Mouse (Mus musculus) fat pad, adult 2 months (tissue): ENCODE data around the gene AF366264.
"Not testable (repeated sequence)": the region's sequence is repeated elsewhere in the genome, so short reads cannot be mapped to it uniquely, and the experiment has no call there.

Source experiments
- DNase-seq: peaks from one replicate; pipeline ENCODE4 v3.0.0-alpha.2; 2011; ENCODE audit warnings: low read depth, low spot score; ENCODE audit errors: extremely low read depth

The AF366264 gene

DNA sequence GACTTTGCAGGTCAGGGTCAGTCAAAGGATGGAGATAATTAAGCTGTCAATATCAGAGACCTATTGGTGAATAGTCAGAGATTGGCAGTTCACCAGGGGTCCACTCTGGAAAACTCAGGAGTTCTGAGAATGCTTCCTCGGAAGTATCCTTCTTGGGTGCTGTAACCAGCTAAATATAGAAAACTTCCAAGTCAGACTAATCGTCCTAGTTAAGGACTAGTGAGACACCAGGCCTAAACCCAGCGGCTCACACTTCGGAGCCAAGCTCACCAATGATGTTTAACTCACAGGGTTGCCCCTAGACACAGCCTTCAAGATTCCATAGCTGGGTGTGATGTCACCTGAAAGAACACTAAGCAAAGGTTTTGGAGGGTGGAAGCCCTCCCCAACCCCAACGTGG is at the start of gene AF366264:
Gene AF366264, minus strand, starts transcription at position 101 of the 400 bp plus-strand sequence.
- DNase-seq = not testable (repeated sequence)

DNA sequence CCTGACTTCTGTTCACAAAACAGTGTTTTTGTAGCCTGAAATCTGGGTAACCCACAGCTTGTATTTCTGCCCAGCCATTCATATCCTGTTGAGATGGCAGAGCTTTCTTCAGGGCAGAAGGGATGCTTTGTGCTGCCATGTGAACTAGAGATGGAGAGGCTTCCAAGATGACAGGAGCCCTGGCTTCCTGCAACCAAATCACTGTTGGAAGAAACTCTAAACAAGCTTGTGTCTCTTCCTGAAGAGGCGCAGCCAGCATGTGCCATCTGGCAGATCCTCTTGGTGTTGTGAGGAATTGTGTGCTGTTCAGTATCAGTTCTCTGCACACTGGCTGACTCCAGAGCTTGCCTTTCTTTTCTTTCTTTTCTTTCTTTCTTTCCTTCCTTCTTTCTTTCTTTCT is 5.1 kb upstream of the AF366264 start:
- not testable (repeated sequence) for DNase-seq

DNA sequence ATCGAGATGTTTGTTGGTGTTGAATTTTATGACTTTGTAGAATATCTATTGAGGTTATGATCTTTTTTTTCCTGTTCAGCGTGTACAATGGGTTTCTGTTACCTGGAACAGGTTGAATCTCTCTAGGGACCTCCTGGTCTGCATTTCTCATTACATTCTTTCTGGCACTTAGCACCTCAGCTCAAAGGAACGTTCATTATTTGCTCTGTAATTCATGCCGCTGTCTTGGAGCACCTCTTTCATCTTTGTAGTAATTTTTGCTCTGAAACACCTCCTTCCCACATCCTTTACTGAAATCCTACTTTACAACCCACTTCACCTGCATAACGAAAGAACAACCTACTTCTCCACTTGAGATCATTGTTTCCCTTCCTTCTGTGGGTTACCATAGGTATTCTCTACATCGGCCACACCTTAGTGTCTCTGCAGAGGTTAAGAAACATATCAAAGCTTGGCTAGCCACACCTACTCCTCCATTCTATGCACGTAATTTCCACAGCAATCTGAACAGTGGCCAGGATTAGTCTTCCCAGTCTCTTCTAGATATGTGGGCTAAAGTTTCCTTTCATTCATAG is 9.5 kb downstream of the AF366264 start:
- no peak for DNase-seq

DNA sequence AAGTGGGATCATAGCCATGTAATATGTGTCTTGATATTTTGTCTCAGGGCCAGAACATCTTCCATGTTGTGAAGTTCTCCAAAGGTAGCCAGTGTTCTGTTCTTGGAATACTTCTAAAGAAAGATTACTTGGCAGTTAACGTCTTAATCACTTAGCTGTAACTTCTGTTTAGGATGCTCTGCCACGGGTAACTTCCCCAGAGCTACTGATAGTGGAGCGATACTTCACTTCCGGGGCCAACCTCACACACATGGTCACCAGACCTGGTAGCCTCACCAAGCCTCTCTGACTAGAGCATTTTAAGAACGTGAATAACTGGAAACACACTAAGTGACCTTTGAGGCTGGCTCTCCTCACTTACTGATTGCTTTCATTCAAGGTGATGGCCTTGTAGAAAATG is 38.6 kb downstream of the AF366264 start:
- DNase-seq = no peak

DNA sequence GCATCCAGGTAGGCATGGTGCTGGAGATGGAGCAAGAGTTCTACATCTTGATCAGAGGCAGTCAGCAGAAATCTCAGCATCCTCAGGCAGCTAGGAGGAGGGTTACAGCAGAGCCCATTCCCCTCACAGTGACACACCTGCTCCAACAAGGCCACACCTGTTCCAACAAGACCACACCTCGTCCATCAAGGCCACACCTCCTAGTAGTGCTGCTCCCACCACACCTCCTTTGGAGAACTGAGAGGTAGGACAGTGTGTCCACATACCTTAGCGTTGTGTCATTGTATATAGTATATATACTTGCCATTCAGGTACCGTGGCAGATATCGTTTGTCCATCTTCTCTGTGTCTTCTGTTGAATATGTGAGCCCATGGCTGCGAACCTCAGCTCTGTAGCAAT is 40.5 kb downstream of the AF366264 start:
- DNase-seq = no peak

DNA sequence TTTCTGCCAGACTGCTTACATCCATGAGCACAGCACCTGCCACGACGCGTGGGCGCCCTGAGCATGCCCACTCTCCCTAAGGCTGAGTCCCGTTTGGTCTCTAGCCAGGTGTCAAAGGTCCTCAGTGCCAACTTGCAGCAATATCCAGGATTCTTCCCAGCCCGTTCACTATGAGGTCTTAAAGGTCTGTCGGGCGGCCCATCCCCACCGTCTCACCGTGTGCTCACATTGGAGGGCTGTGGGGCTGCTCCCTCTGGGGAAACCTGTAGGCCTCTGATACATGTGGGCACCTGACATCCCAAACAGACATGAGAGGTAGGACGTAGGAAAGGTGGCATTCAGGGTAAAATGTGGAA is 44.5 kb downstream of the AF366264 start:
- DNase-seq = no peak

DNA sequence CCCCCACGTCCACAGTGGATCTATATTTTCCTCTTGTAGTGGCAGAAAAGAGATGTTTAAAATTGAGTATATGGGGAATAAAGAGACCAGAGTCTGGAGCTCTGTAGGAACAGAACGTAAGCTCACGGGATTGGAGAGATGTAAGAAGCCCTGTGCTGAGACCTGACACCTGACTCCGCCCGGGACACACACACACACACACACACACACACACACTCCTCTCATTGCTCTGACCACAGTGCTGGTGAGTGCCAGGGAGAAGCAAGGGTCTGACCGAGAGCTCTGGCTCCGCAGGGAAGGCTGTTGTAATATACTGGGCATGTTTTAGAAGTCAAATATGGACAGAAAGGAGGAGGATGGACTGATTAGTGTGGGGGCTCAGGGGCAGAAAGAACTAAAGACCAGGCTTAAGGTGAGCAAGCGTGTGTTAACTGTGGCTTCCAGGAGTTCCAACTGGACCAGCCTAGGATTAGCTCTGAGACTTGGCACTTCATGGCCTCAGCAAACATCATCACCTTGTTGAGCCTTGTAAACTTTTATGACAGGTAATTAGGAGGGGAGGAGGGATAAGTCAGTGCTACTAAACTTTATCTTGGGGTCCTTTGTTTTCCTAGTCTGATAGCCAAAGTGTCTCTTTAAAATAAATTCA is 45.0 kb downstream of the AF366264 start:
- DNase-seq = no peak

DNA sequence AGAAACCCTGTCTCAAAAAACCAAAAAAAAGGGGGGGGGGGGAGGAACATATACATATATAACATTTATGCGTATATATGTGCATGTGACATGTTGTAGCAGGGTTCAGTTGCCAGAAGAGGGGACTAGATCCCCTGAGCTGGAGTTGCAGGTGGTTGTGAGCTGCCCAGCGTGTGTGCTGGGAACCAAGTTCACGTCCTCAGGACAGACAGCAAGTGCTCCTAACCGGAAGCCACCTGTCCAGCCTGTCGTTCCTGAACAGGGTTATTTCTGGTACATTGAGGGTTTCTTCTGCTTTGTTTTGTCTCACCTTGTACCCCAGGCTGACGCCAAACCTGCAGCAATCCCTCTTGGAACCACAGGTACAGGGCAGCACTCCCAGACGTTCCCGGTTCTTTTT is 48.6 kb downstream of the AF366264 start:
- DNase-seq = no peak

DNA sequence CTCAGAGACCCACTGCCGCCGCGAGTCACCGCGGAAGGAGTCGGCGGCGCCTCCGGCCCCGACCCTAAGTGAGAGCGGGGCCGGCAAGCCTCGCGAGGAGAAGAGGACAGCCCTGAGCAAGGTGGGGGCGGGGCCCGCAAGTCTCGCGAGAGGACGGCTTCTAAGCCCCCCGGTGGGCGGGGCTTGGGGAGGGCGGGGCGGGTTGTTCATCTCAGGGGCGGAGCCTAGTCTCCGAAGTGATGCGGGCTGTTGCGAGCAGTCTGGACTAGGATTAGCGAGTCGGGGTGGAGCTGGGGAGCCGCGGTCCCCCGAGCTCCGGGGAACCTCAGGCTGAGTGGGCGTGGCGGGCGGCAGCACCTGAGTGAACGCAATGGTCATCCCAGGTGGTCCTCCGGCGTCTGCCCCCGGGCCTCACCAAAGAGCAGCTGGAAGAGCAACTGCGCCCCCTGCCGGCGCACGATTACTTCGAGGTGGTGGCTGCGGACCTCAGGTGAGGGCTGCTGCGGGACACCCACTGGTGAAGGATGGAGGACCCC is 52.4 kb downstream of the AF366264 start:
- no peak for DNase-seq

DNA sequence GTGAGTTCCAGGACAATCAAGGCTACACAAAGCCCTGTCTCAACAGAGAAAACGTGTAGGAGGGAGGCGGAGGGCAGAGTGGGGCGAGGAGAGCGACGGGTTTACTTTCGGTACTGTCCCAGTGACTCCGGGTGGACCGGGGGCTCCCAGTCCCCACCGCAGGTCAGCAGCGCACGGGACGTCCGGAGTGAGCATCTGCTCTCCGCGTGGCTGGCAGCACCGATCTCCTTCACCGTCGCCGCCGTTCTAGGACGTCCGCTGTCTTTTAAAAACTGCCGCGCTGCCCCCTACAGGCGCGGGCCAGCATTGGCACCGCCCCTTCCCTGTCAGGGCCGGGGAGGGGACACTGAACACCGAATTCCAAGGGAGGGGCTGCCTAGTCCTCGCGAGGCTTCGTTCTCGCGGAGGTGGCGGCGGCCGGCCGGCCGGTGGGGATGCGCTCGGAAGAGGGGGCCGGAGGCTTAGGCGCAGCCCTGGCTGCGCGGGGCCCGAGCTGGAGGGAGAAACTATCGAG is 52.9 kb downstream of the AF366264 start, which contains the start of gene Upf3a:
Gene Upf3a, plus strand, starts transcription at position 366 of the 514 bp plus-strand sequence.
- no peak for DNase-seq
